In the genomic region with DNA sequence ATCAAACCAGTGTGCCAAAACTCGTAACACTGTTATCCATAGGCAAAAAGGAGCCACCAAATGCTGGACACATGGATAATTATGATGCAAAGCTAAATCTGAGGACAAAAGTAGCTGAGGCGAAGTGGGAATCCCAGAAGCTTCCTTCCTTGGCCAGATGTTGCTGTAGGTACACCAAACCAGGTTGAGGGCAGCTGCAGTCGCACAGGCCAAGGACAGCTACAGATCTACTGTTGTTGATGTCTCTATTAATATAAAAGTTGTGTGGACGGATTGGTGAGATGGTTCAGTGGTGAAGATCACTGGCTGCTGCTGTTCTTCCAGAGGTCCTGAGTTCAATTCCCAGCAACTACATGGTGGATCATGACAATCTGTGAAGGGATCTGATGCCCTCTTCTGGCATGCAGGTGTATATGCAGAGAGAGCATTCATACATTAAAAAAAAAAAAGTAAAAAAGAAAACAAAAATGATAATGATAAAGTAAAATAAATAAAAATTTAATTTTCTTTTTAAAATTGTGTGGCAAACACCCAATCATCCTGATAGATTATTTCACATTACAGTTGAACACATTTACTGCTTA, we compare ENCODE assay signal across 14 mouse cellular contexts. TPM values are rescaled to one million over a fixed set of nuclear protein-coding genes. Genes with fewer than 3 reads are reported as not detected.
DNase-seq lines count a peak whose midpoint lies in the region; ATAC-seq and TF ChIP-seq lines count a peak whose summit lies in the region.
"Had no signal": no experiment of that assay in that cellular context is flagged by ENCODE, and none has a peak within 500 bp of the region (broad histone marks: within the 10 kb centered on the region; RNA-seq: fewer than 3 reads in every experiment).

No protein-coding gene starts in this region.

- no peak for DNase-seq in heart, postnatal 0 days (ENCODE audit: low spot score)
- DNase-seq in heart, postnatal 4 days, result no peak
- DNase-seq in lung, postnatal 36 days, result peak; percentile 40
- DNase-seq in lung, postnatal 4 days, result no peak
- no peak for DNase-seq in embryo, embryonic 11 days
- DNase-seq in neural tube, embryonic 10.5 days (ENCODE audit: extremely low spot score, low spot score), result no peak
- DNase-seq: cerebellum, postnatal 25 days had no signal

- no peaks in the 10 kb centered on the region for H3K4me1 ChIP-seq in heart, postnatal 0 days (ENCODE audit: control insufficient read depth, insufficient read depth)
- H3K4me1 ChIP-seq in E14TG2a.4 (replicated peaks; ENCODE audit: low read depth, low read length), result peaks cover 23% of the 10 kb centered on the region
- H3K4me1 ChIP-seq: embryonic facial prominence, embryonic 15.5 days; hindbrain, embryonic 12.5 days; midbrain, embryonic 12.5 days; neural tube, embryonic 15.5 days had no signal

- peak; percentile 45 for TF ChIP-seq CTCF in heart, postnatal 0 days (IDR thresholded peaks at IDR 0.05; ENCODE audit: low read depth)
- TF ChIP-seq CTCF in E14TG2a.4 (conservative IDR thresholded peaks at IDR 0.05; ENCODE audit: low read length), result peak; percentile 51

- H3K9ac ChIP-seq in heart, postnatal 0 days (replicated peaks; ENCODE audit: low read depth, low read length), result no peak overlapping the region
- H3K9ac ChIP-seq: embryonic facial prominence, embryonic 15.5 days; hindbrain, embryonic 12.5 days; midbrain, embryonic 12.5 days; neural tube, embryonic 15.5 days had no signal

- H3K27me3 ChIP-seq in heart, postnatal 0 days (ENCODE audit: control insufficient read depth, insufficient read depth, low read length), result no peaks in the 10 kb centered on the region
- no peaks in the 10 kb centered on the region for H3K27me3 ChIP-seq in E14TG2a.4 (ENCODE audit: insufficient read depth, low read length)
- H3K27me3 ChIP-seq: embryonic facial prominence, embryonic 15.5 days; hindbrain, embryonic 12.5 days; midbrain, embryonic 12.5 days; neural tube, embryonic 15.5 days had no signal

- no peak for ATAC-seq in heart, postnatal 0 days (ENCODE audit: insufficient read depth, low read depth)
- ATAC-seq in inflammation-experienced regulatory T-cells, adult 6 months, result peak; percentile 57

- H3K27ac ChIP-seq in heart, postnatal 0 days (ENCODE audit: low read depth), result no peak overlapping the region
- H3K27ac ChIP-seq: embryonic facial prominence, embryonic 15.5 days; hindbrain, embryonic 12.5 days; midbrain, embryonic 12.5 days; neural tube, embryonic 15.5 days had no signal

- no peak overlapping the region for H3K4me3 ChIP-seq in heart, postnatal 0 days (ENCODE audit: low read depth, low read length)
- H3K4me3 ChIP-seq in E14TG2a.4 (replicated peaks; ENCODE audit: low read length), result no peak overlapping the region
- H3K4me3 ChIP-seq: embryonic facial prominence, embryonic 15.5 days; hindbrain, embryonic 12.5 days; midbrain, embryonic 12.5 days; neural tube, embryonic 15.5 days had no signal

- peaks cover 5% of the 10 kb centered on the region; the same call in 1 of the 2 replicates for H3K36me3 ChIP-seq in heart, postnatal 0 days (replicated peaks; ENCODE audit: control insufficient read depth, insufficient read depth, low read length)
- H3K36me3 ChIP-seq in E14TG2a.4 (ENCODE audit: insufficient read depth, low read length), result peaks cover 16% of the 10 kb centered on the region
- H3K36me3 ChIP-seq: embryonic facial prominence, embryonic 15.5 days; neural tube, embryonic 15.5 days had no signal

- H3K4me2 ChIP-seq in heart, postnatal 0 days (ENCODE audit: low read depth, low read length), result no peak overlapping the region
- H3K4me2 ChIP-seq: embryonic facial prominence, embryonic 15.5 days; heart, embryonic 11.5 days; hindbrain, embryonic 12.5 days; midbrain, embryonic 12.5 days; neural tube, embryonic 15.5 days had no signal

- 90% methylated on average over 4 of the region's 4 CpGs for WGBS in heart, postnatal 0 days

- TF ChIP-seq EP300 in heart, postnatal 0 days (IDR thresholded peaks at IDR 0.05; ENCODE audit: low read depth), result no peak

- H3K9me3 ChIP-seq in heart, postnatal 0 days (replicated peaks; ENCODE audit: control insufficient read depth, low read length), result no peaks in the 10 kb centered on the region
- H3K9me3 ChIP-seq in E14TG2a.4 (ENCODE audit: low read length), result no peaks in the 10 kb centered on the region
- H3K9me3 ChIP-seq: embryonic facial prominence, embryonic 15.5 days; hindbrain, embryonic 12.5 days; midbrain, embryonic 12.5 days; neural tube, embryonic 15.5 days had no signal

RNA-seq across cellular contexts. Expression of a gene that starts 13.9 kb away (rescaled TPM):
- total RNA-seq in heart, postnatal 0 days (2014; rRNA removed; ENCODE audit: low replicate concordance), result 1.4 and 2.0 TPM in 2 replicates
- polyA plus RNA-seq in heart, postnatal 0 days (2015; fragmentation: Nextera tagmentation; extraction: Ambion mirVana), result 2.0 and 2.2 TPM in 2 replicates
- 1 to 10 TPM; 8.2 to 8.7 TPM for total RNA-seq in heart, postnatal 4 days (2021)
- 10 to 100 TPM in 1 of 3 experiments, 1 to 10 TPM in 2; 6.2 to 11.1 (median 8.8) TPM for polyA plus RNA-seq in inflammation-experienced regulatory T-cells, adult 6 months (2017; shearing (Covaris generic))

RNA-seq across cellular contexts. Expression of a gene that starts 24.0 kb away (rescaled TPM):
- total RNA-seq in heart, postnatal 0 days (2014; rRNA removed; ENCODE audit: low replicate concordance), result not detected in 2 replicates
- 6.8 and 8.0 TPM in 2 replicates for polyA plus RNA-seq in heart, postnatal 0 days (2015; fragmentation: Nextera tagmentation; extraction: Ambion mirVana)
- 1 to 10 TPM; 7.6 to 8.1 TPM for total RNA-seq in heart, postnatal 4 days (2021)
- polyA plus RNA-seq in inflammation-experienced regulatory T-cells, adult 6 months (2017; shearing (Covaris generic)), result 10 to 100 TPM; 32.2 to 37.8 (median 34.9) TPM

RNA-seq across cellular contexts. Expression of a gene that starts 24.3 kb away (rescaled TPM):
- 28.8 and 43.5 TPM in 2 replicates for total RNA-seq in heart, postnatal 0 days (2014; rRNA removed; ENCODE audit: low replicate concordance)
- polyA plus RNA-seq in heart, postnatal 0 days (2015; fragmentation: Nextera tagmentation; extraction: Ambion mirVana), result 376 TPM in 2 replicates
- 100 to 1,000 TPM; 161 to 186 TPM for total RNA-seq in heart, postnatal 4 days (2021)
- 100 to 1,000 TPM in 1 of 3 experiments, 10 to 100 TPM in 2; 72.3 to 139 (median 76.1) TPM for polyA plus RNA-seq in inflammation-experienced regulatory T-cells, adult 6 months (2017; shearing (Covaris generic))

RNA-seq across cellular contexts. Expression of a gene that starts 32.4 kb away (rescaled TPM):
- 135 and 153 TPM in 2 replicates for total RNA-seq in heart, postnatal 0 days (2014; rRNA removed; ENCODE audit: low replicate concordance)
- 154 and 160 TPM in 2 replicates for polyA plus RNA-seq in heart, postnatal 0 days (2015; fragmentation: Nextera tagmentation; extraction: Ambion mirVana)
- 100 to 1,000 TPM; 150 to 156 TPM for total RNA-seq in heart, postnatal 4 days (2021)
- polyA plus RNA-seq in inflammation-experienced regulatory T-cells, adult 6 months (2017; shearing (Covaris generic)), result 100 to 1,000 TPM; 197 to 230 (median 201) TPM

RNA-seq across cellular contexts. Expression of a gene that starts 49.4 kb away (rescaled TPM):
- total RNA-seq in heart, postnatal 0 days (2014; rRNA removed; ENCODE audit: low replicate concordance), result 0.34 and 11.4 TPM in 2 replicates
- polyA plus RNA-seq in heart, postnatal 0 days (2015; fragmentation: Nextera tagmentation; extraction: Ambion mirVana), result 1.3 and 1.9 TPM in 2 replicates
- 1 to 10 TPM; 1.7 to 2.0 TPM for total RNA-seq in heart, postnatal 4 days (2021)
- polyA plus RNA-seq in inflammation-experienced regulatory T-cells, adult 6 months (2017; shearing (Covaris generic)), result 1 to 10 TPM; 2.0 to 6.1 (median 2.8) TPM
